In the genomic region with DNA sequence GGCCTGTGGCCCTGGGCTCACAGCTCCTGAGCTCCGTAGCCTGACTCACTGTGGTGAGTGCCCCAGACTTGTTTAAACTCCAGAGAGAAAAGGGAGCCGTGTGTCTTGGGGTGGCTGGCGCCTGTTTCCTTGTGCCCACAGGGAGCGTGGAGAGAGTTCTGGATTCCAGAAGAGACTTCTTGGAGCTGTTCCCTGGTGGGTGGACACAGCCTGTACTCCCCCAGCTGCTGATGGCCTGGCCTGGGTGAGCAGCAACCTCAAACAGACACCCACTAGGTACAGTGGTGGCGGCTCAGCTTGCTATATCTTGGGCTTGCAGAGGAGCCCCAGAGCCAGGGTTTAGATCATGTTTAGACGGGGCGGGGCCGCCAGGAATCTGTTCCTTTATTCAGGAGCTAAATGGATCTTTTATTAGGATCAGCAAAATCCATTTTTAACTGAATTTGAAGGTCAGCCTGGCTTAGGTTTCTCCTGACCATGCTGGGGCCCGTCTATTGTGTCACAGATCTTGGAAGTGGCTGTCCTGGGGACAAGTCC, we compare ENCODE assay signal across 13 mouse cellular contexts. TPM values are rescaled to one million over a fixed set of nuclear protein-coding genes. Genes with fewer than 3 reads are reported as not detected.
A peak's percentile ranks its signal among the peaks of the same experiment; 100 is the strongest.
DNase-seq lines count a peak whose midpoint lies in the region; ATAC-seq and TF ChIP-seq lines count a peak whose summit lies in the region.
"Had no signal": no experiment of that assay in that cellular context is flagged by ENCODE, and none has a peak within 500 bp of the region (broad histone marks: within the 10 kb centered on the region; RNA-seq: fewer than 3 reads in every experiment).

No protein-coding gene starts in this region.

- H3K4me3 ChIP-seq in forebrain, embryonic 10.5 days, result no peak overlapping the region
- H3K4me3 ChIP-seq in forebrain, embryonic 14.5 days (ENCODE audit: low read depth, low read length), result no peak overlapping the region
- H3K4me3 ChIP-seq in lung, embryonic 14.5 days (ENCODE audit: low read depth, low read length), result no peak overlapping the region
- H3K4me3 ChIP-seq in intestine, embryonic 15.5 days (replicated peaks), result no peak overlapping the region
- H3K4me3 ChIP-seq in small intestine, adult 2 months (ENCODE audit: low read depth, low read length), result no peak overlapping the region

- no peaks in the 10 kb centered on the region for H3K9me3 ChIP-seq in forebrain, embryonic 10.5 days
- no peaks in the 10 kb centered on the region for H3K9me3 ChIP-seq in forebrain, embryonic 14.5 days (replicated peaks; ENCODE audit: control insufficient read depth, low read length)
- no peaks in the 10 kb centered on the region for H3K9me3 ChIP-seq in lung, embryonic 14.5 days (ENCODE audit: low read depth, low read length)
- no peaks in the 10 kb centered on the region for H3K9me3 ChIP-seq in intestine, embryonic 15.5 days

- WGBS in forebrain, embryonic 10.5 days, result 83% methylated on average over 9 of the region's 9 CpGs
- WGBS in forebrain, embryonic 14.5 days, result 82% methylated on average over 9 of the region's 9 CpGs
- WGBS in lung, embryonic 14.5 days, result 61% methylated on average over 9 of the region's 9 CpGs
- WGBS in intestine, embryonic 15.5 days, result 60% methylated on average over 9 of the region's 9 CpGs
- 81% methylated on average over 9 of the region's 9 CpGs for WGBS in small intestine, adult 2 months

- peak overlapping the region; percentile 12 for H3K27ac ChIP-seq in forebrain, embryonic 10.5 days
- H3K27ac ChIP-seq in forebrain, embryonic 14.5 days (ENCODE audit: low read depth, low read length), result no peak overlapping the region
- H3K27ac ChIP-seq in lung, embryonic 14.5 days (ENCODE audit: low read depth), result peak overlapping the region; percentile 63
- peak overlapping the region; percentile 60 for H3K27ac ChIP-seq in intestine, embryonic 15.5 days
- H3K27ac ChIP-seq in small intestine, adult 2 months (ENCODE audit: insufficient read depth, low read depth, low read length), result peak overlapping the region; percentile 30; the same call in 1 of the 2 replicates

- peaks cover 7% of the 10 kb centered on the region for H3K36me3 ChIP-seq in forebrain, embryonic 10.5 days (replicated peaks)
- H3K36me3 ChIP-seq in forebrain, embryonic 14.5 days (ENCODE audit: control insufficient read depth, insufficient read depth, low read length), result no peaks in the 10 kb centered on the region
- no peaks in the 10 kb centered on the region for H3K36me3 ChIP-seq in lung, embryonic 14.5 days (ENCODE audit: insufficient read depth)
- H3K36me3 ChIP-seq in intestine, embryonic 15.5 days, result no peaks in the 10 kb centered on the region
- H3K36me3 ChIP-seq in small intestine, adult 2 months (ENCODE audit: control insufficient read depth, insufficient read depth, low read length), result no peaks in the 10 kb centered on the region

- no peak for TF ChIP-seq POLR2A in small intestine, adult 2 months (IDR thresholded peaks at IDR 0.05; ENCODE audit: low read depth, low read length)

- no peaks in the 10 kb centered on the region for H3K27me3 ChIP-seq in forebrain, embryonic 10.5 days (ENCODE audit: poor library complexity, severe bottlenecking)
- H3K27me3 ChIP-seq in forebrain, embryonic 14.5 days (replicated peaks; ENCODE audit: control insufficient read depth, insufficient read depth, low read length), result no peaks in the 10 kb centered on the region
- no peaks in the 10 kb centered on the region for H3K27me3 ChIP-seq in lung, embryonic 14.5 days (ENCODE audit: insufficient read depth, low read length)
- H3K27me3 ChIP-seq in intestine, embryonic 15.5 days (replicated peaks), result no peaks in the 10 kb centered on the region
- no peaks in the 10 kb centered on the region for H3K27me3 ChIP-seq in small intestine, adult 2 months (ENCODE audit: control insufficient read depth, insufficient read depth, low read length)

- no peak for TF ChIP-seq CTCF in lung, embryonic 14.5 days (IDR thresholded peaks at IDR 0.05; ENCODE audit: low read depth)
- no peak for TF ChIP-seq CTCF in small intestine, adult 2 months (IDR thresholded peaks at IDR 0.05; ENCODE audit: extremely low read depth, insufficient read length, insufficient replicate concordance, low read depth, low read length)

- H3K4me1 ChIP-seq in forebrain, embryonic 10.5 days, result peaks cover 47% of the 10 kb centered on the region
- H3K4me1 ChIP-seq in forebrain, embryonic 14.5 days (ENCODE audit: control insufficient read depth, insufficient read depth, low read length), result no peaks in the 10 kb centered on the region
- H3K4me1 ChIP-seq in lung, embryonic 14.5 days (ENCODE audit: insufficient read depth), result peaks cover 38% of the 10 kb centered on the region
- H3K4me1 ChIP-seq in intestine, embryonic 15.5 days (replicated peaks), result peaks cover 33% of the 10 kb centered on the region
- H3K4me1 ChIP-seq in small intestine, adult 2 months (ENCODE audit: control insufficient read depth, insufficient read depth, insufficient read length, low read length), result no peaks in the 10 kb centered on the region

- ATAC-seq in forebrain, embryonic 14.5 days, result no peak
- no peak for ATAC-seq in lung, embryonic 14.5 days (ENCODE audit: insufficient read depth)
- ATAC-seq in intestine, embryonic 15.5 days, result no peak

- no peak overlapping the region for H3K9ac ChIP-seq in forebrain, embryonic 14.5 days (ENCODE audit: low read length)
- H3K9ac ChIP-seq in lung, embryonic 14.5 days, result no peak overlapping the region
- H3K9ac ChIP-seq in intestine, embryonic 15.5 days, result 0 out of 2 replicates have a peak overlapping the region, but pooled peaks have one; percentile 8

- intact Hi-C loops in left cerebral cortex, postnatal 4 days (cut with DNase I), result no loop called here

- no peak for DNase-seq in forebrain, embryonic 10.5 days (ENCODE audit: extremely low spot score, low spot score)
- DNase-seq in forebrain, embryonic 14.5 days (ENCODE audit: low spot score), result no peak
- no peak for DNase-seq in lung, embryonic 14.5 days
- DNase-seq in lung, postnatal 14 days, result no peak
- DNase-seq in thymus, postnatal 4 days, result no peak
- no peak for DNase-seq in left cerebral cortex, postnatal 4 days
- DNase-seq: adrenal gland, postnatal 36 days; kidney, postnatal 10 days; layer of hippocampus, postnatal 36 days; right cerebral cortex, postnatal 14 days had no signal

- no peak overlapping the region for H3K4me2 ChIP-seq in forebrain, embryonic 14.5 days (ENCODE audit: low read length)
- H3K4me2 ChIP-seq in lung, embryonic 14.5 days, result no peak overlapping the region
- H3K4me2 ChIP-seq in intestine, embryonic 15.5 days (replicated peaks), result no peak overlapping the region
- H3K4me2 ChIP-seq: liver, embryonic 11.5 days had no signal

RNA-seq across cellular contexts. Expression of gene Gse1, which starts 21.6 kb away (rescaled TPM):
- polyA plus RNA-seq in forebrain, embryonic 10.5 days (2016; fragmentation: Nextera tagmentation; extraction: Ambion mirVana), result 11.1 and 12.0 TPM in 2 replicates
- polyA plus RNA-seq in forebrain, embryonic 14.5 days (2014; fragmentation: Nextera tagmentation; extraction: Ambion mirVana), result 22.6 and 33.6 TPM in 2 replicates
- polyA plus RNA-seq in lung, embryonic 14.5 days (2014; fragmentation: Nextera tagmentation; extraction: Ambion mirVana), result 12.7 and 14.3 TPM in 2 replicates
- 7.9 and 9.6 TPM in 2 replicates for polyA plus RNA-seq in intestine, embryonic 15.5 days (2015; fragmentation: Nextera tagmentation; extraction: Ambion mirVana)
- polyA plus RNA-seq in small intestine, adult 2 months (2012; rRNA removed), result 29.6 and 55.9 TPM in 2 replicates
- 10 to 100 TPM; 57.4 to 59.3 TPM for total RNA-seq in left cerebral cortex, postnatal 4 days (2021)
